Mouse (Mus musculus): Measurements from ENCODE around the gene 2310057M21Rik.

2310057M21Rik gene

DNA sequence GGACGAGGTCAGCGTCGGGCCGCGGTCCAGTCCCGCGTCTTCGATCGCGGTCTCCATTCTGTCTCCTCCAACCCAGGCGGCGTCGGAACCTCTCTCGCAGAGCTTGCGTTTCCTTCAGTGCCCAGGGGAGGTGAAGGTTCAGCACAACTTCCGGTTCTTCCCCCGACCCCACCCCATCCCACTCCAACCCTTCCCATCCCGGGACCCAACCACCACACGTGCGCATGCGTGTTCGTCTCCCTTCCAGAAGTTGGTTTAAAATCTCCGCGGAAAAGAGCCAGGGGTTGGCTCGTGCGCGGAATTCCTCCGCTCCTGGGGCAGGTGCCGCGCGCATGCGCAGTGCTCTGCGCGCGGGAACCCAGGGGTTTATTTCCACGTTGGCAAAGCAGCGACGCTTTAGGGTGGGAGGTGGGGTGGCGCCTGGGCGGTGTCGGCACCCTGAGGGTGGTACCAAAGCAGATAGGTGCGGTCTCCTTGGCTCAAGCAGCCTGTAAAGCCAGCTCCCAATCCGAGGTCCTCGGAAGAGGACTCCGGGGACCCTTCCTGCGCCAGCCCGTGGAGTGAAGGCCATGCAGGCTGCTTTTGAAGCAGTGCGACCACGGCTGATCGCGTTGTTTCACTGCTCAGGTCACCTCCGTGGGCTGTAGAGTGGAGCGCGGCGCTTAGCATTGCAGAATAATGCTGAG is at the start of gene 2310057M21Rik:
Gene 2310057M21Rik, minus strand, starts transcription at position 145 of the 686 bp plus-strand sequence.
- DNase-seq: peak; percentile 100

DNA sequence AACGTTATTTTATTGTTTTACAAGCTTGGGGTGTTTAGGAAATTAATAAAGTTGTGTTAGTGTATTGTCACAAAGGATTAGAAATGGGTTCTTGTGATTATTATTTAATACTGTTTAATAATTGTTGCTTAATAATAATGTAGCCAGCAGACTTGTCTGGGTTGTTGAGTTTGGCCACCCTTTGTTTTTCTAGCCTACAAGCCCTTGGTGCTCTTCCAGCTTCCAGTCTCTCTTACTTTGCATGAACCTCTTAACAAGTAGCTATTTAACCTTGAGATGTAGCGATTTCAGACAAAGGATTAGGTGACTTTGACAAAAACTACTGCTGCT is 49.3 kb upstream of the 2310057M21Rik start:
- DNase-seq: no peak

DNA sequence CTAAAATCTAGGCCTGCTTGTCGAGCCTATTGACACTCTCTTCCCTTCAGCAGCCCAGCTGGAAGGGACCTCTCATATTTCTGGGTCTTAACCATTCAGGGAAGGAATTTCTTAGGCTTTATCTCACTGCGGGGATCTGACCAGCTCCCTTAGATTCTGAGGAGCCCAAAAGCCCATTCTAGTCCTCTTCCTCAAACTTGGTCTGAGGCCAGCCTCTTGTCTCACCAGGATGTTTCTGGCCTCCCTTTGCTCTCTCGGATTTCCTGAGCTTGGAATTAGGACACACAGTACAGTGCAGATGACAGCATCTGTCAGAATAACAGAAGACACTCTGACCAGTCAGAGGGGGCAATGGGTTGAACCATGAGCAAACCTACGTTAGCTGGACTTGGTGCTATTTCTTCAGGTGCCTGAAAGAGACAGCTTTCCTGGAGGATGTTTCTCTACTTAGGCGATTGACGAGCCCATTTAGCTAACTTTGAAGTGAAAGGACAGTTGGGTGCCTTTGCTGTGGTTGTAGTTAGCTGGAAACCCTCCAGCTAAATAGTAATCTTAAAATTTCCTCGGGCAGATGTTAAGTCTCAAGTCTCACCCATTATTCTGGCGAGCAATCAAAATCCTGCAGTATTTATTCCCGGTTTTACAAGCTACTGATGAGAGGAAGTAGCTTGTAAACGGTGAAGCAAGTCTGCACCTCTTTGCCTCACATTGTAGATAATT is 48.8 kb upstream of the 2310057M21Rik start:
- DNase-seq: peak; percentile 94

GRCm38 (mm10) chr7:131410416-131411058 is 48.0 kb upstream of the 2310057M21Rik start, which contains the start of the genes Ikzf5 and Acadsb:
TSS of gene Ikzf5 (minus strand) at chr7:131410521.
TSS of gene Acadsb (plus strand) at chr7:131410601.
- DNase-seq: peak; percentile 100

DNA sequence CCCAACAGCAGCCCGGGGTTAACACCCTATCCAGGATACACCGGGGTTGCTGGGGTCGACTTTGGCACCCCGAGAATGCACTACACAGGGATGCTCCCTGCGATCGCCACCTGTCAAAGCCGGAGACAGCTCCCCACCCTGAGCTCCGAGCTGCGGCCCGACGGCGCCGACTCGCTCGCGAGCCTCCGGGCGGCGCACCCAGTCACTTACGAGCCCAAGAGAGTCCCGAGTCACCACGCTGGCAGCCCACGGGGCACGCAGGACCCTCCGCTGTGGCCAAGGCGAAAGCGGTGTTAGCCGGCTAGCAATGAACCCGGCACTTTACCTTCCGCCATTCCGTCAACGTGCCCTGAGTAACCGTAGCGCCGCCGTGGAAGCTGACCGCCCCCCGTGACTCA is 47.4 kb upstream of the 2310057M21Rik start:
- no peak for DNase-seq

GRCm38 (mm10) chr7:131409321-131409987 is 46.9 kb upstream of the 2310057M21Rik start:
- DNase-seq: peak; percentile 84

DNA sequence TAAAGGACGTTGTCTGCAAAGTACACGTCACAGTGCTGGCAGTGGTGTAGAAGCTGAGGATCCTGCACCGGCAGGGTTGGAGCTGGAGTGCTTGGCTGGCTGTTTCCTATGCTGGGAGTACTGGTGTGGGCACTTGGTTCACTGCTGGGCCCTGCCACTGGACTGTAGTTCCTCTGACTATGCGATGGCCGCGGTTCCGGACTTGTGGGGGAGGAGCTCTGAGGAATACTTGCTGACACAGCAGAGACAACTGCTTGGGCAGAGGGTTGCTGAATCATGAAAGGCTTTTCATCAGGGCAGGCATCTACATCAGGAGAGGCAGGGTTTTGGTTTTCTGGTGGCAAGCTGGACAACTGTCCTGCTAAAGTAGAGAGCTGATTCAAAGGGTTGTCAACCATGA is 29.2 kb upstream of the 2310057M21Rik start:
- DNase-seq: peak; percentile 91

DNA sequence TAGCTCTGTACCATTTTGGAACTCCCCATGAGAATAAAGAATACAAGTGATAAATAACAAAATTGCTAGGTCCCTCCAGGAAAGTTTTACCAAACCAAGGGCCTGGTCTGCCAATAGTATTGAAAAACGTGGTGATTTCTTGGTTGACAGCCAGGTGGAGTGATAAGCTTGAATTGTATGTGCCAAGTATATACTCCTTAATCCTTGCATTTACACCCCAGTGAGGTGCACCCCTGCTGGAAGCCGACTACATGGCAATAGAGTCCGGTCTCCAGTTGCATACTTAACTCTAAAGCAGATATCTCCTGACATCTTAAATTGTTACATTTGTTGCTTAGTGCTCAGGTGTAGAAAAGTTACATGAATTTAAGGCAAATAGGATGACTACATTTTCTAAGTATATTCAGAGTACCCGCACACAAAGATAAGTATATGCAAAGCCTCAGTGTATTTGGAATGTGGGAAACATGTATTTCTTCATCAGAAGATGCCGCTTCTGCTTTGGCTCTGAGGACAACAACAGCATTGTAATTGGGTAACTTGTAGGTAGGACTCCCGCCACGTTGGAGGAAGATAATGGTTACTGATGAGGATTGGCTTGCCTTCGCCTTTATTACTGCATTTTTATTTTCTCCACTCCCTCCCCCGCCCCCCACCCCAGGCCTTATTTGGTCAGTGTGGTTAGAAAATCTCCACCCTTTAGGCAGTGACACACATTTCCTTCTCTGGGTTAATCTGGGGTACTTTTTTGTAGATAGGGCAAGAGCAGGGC is 9.5 kb upstream of the 2310057M21Rik start:
- peak; percentile 49 for DNase-seq

DNA sequence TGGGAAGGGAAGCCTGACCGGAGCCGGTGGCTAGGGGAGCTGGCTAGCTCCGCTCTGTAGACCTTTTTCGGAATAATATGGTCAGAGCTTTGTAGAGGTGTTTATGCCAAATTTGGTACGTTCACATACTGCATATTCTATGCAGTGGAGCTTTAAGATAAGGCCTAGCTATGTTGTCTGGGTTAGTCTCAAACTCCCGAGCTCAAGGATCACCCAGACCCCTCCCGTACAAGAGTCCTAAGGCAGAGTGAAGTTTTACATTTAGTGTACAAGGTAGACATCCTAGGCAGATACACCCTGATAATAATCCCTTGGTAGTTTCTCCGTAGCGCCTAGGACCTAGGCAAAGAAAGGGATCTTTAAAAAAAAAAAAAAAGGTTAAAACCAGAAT is 8.9 kb upstream of the 2310057M21Rik start:
- DNase-seq: no peak

- peak; percentile 99 for DNase-seq
Measured at GRCm38 (mm10) chr7:131370648-131371469, 8.3 kb upstream of the 2310057M21Rik start, which contains the start of gene Pstk. TSS of gene Pstk (plus strand) at chr7:131371141.

- DNase-seq: peak; percentile 34
Measured at GRCm38 (mm10) chr7:131364131-131364530, 1.6 kb upstream of the 2310057M21Rik start.

DNA sequence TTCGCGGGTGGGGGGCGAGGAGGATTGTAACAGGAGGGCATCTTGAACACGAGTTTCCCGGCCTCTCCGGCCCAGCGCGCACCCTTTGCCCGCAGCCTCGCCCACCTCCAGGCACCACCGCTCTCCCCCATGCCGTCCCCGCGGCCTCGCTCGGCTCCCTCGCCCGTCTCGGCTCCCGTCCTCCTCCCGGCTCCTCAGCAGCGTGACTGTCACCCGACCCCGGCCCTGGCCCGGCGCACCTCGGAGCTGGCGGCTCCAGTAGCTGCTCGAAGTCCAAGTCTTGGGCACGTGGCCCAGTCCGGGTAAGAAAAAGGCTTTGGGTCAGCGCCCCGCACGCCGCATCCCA is 317 bp downstream of the 2310057M21Rik start:
- no peak for DNase-seq

DNA sequence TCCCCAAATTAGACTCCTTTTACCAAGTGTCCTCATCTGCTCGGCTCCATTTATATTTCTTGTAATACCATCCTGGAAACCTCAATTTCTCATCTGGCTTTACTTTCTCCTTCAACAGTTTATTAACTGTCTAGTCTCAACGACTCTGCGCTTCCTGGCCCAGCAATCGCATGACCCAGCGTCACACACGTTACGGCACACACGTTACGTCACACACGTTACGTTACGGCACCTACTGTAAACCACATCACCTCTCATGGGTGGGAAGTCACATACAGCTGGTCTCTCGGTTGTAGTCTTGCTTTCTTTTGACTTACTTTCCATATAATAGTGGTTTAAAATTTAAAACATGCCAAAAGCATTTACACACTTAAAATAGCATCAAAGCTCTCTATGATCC is 6.5 kb downstream of the 2310057M21Rik start:
- peak; percentile 37 for DNase-seq

GRCm38 (mm10) chr7:131345856-131346541 is 16.6 kb downstream of the 2310057M21Rik start:
- DNase-seq: no peak

DNA sequence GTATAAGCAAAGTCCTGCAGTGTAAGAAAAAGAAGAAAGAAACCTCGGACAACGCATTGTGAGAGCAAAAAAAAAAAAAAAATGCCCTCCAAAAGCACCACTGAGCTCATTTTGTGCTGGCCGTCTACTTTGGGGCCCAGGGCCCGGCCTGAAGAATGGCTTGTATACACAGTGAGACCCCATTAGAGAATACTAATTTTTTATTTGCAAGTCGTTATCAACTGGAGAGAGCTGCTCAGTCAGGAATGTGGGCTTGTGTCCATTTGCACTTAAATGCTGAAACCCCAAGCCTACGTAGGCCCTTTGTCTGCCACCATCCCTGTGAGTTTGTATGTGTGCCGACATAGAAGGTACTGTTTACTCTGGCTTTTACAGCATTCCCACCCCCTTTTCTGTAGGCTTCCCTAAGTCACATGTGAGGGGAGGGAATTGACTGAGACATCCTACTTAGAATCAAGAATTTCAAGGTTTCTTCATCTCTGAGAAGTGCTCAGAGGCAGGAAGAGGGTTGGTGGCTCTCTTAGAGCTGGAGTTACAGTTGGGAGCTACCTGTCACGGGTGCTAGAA is 25.0 kb downstream of the 2310057M21Rik start:
- peak; percentile 55 for DNase-seq

GRCm38 (mm10) chr7:131333564-131333963 is 29.0 kb downstream of the 2310057M21Rik start, which contains the start of gene Fam24a:
TSS of gene Fam24a (plus strand) at chr7:131333864.
- DNase-seq: no peak

- peak; percentile 36 for DNase-seq
Measured at GRCm38 (mm10) chr7:131331688-131332087, 30.9 kb downstream of the 2310057M21Rik start.

- DNase-seq: peak; percentile 8
Measured at GRCm38 (mm10) chr7:131329416-131329815, 33.1 kb downstream of the 2310057M21Rik start, which contains the start of gene Fam24b. TSS of gene Fam24b (minus strand) at chr7:131329516.

- DNase-seq: peak; percentile 73
Measured at GRCm38 (mm10) chr7:131327054-131327453, 35.5 kb downstream of the 2310057M21Rik start.

DNA sequence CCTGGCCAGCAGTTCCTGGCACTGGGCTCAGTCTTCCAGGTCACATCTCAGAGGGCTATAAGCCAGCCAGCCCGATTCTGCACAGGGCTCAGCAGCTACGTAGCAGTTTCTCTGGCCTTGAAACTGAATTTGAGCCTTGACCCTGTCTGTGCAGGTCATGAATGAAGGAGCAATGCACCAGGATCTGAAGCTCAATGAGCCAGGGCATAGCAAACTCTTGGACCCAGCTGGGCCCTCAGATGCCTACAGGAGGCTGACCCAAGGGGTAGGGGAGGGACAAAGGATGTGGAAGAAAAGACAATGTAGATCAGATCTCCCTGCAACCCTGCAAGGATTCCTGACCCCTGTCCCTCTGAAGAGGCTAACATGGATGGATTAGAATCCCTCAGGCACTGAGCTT is 40.4 kb downstream of the 2310057M21Rik start, which contains the start of gene Cuzd1:
Gene Cuzd1, minus strand, starts transcription at position 101 of the 400 bp plus-strand sequence.
- peak; percentile 65 for DNase-seq

All from heart, adult 11 months (tissue).